Mouse (Mus musculus): Measurements from ENCODE around the gene Clba1. TPM values are rescaled to one million over a fixed set of nuclear protein-coding genes. Genes with fewer than 3 reads are reported as not detected.

The Clba1 gene
- total RNA-seq (2014; rRNA removed) (13.6 and 23.1 TPM in 2 replicates), polyA plus RNA-seq (2015; fragmentation: Nextera tagmentation; extraction: Ambion mirVana) (25.2 and 25.9 TPM in 2 replicates)

GRCm38 (mm10) chr12:112808587-112809364 is at the start of gene Clba1:
Clba1 (plus strand) TSS chr12:112808937.
- H3K36me3 ChIP-seq (ENCODE audit: insufficient read depth, low read length), result peaks cover 21% of the 10 kb centered on the region
- H3K9ac ChIP-seq (replicated peaks; ENCODE audit: low read length, poor library complexity, severe bottlenecking), result peak within 1 kb of the TSS; percentile 68
- no peaks in the 10 kb centered on the region for H3K27me3 ChIP-seq (ENCODE audit: insufficient read depth, low read length)
- under 1% methylated on average over 64 of the region's 64 CpGs for WGBS
- peak within 1 kb of the TSS; percentile 79 for H3K4me2 ChIP-seq (ENCODE audit: low read depth, low read length, poor library complexity, severe bottlenecking)
- TF ChIP-seq CTCF (IDR thresholded peaks at IDR 0.05), result peak; percentile 71
- no peaks in the 10 kb centered on the region for H3K9me3 ChIP-seq (ENCODE audit: low read length)
- ATAC-seq (ENCODE audit: low FRiP score) (peak; percentile 92), DNase-seq (ENCODE audit: low spot score) (peak; percentile 98)
- H3K27ac ChIP-seq (ENCODE audit: low read depth, low read length), result peak within 1 kb of the TSS; percentile 75
- H3K4me1 ChIP-seq (ENCODE audit: insufficient read depth, low read length), result peaks cover 11% of the 10 kb centered on the region; the same call in 1 of the 2 replicates
- peak within 1 kb of the TSS; percentile 66 for H3K4me3 ChIP-seq (ENCODE audit: low read depth, low read length)

- H3K27me3 ChIP-seq (ENCODE audit: insufficient read depth, low read length), result no peaks in the 10 kb centered on the region
- H3K4me2 ChIP-seq (ENCODE audit: low read depth, low read length, poor library complexity, severe bottlenecking), result no peak overlapping the region
- 94% methylated on average over 3 of the region's 3 CpGs for WGBS
- H3K36me3 ChIP-seq (ENCODE audit: insufficient read depth, low read length), result no peaks in the 10 kb centered on the region
- no peak overlapping the region for H3K27ac ChIP-seq (ENCODE audit: low read depth, low read length)
- ATAC-seq (ENCODE audit: low FRiP score), result no peak
- TF ChIP-seq CTCF (IDR thresholded peaks at IDR 0.05), result no peak
- H3K9me3 ChIP-seq (ENCODE audit: low read length), result no peaks in the 10 kb centered on the region
- H3K4me3 ChIP-seq (ENCODE audit: low read depth, low read length), result no peak overlapping the region
- DNase-seq (ENCODE audit: low spot score), result no peak
- H3K9ac ChIP-seq (replicated peaks; ENCODE audit: low read length, poor library complexity, severe bottlenecking), result no peak overlapping the region
- H3K4me1 ChIP-seq (ENCODE audit: insufficient read depth, low read length), result no peaks in the 10 kb centered on the region
These were observed 49.3 kb upstream of the Clba1 start for GRCm38 (mm10) chr12:112759471-112759870.

- WGBS, result 50% methylated on average over 4 of the region's 4 CpGs
These were observed 48.4 kb upstream of the Clba1 start, which contains the start of gene Pld4 for GRCm38 (mm10) chr12:112760154-112760926. Pld4 (plus strand) TSS chr12:112760655.

GRCm38 (mm10) chr12:112761411-112761810 is 47.3 kb upstream of the Clba1 start:
- Histone ChIP-seq H3K9ac (replicated peaks; ENCODE audit: low read length, poor library complexity, severe bottlenecking) (no peak overlapping the region), H3K4me1 (ENCODE audit: insufficient read depth, low read length) (no peaks in the 10 kb centered on the region), H3K27ac (ENCODE audit: low read depth, low read length) (no peak overlapping the region), H3K36me3 (ENCODE audit: insufficient read depth, low read length) (no peaks in the 10 kb centered on the region), H3K9me3 (ENCODE audit: low read length) (no peaks in the 10 kb centered on the region), H3K27me3 (ENCODE audit: insufficient read depth, low read length) (no peaks in the 10 kb centered on the region), H3K4me3 (ENCODE audit: low read depth, low read length) (no peak overlapping the region), H3K4me2 (ENCODE audit: low read depth, low read length, poor library complexity, severe bottlenecking) (no peak overlapping the region)
- DNase-seq (ENCODE audit: low spot score) (no peak), ATAC-seq (ENCODE audit: low FRiP score) (no peak)
- 91% methylated on average over 4 of the region's 4 CpGs for WGBS
- TF ChIP-seq CTCF (IDR thresholded peaks at IDR 0.05), result no peak

More at GRCm38 (mm10) chr12:112760154-112760926, 48.4 kb upstream of the Clba1 start, which contains the start of gene Pld4:
- Histone ChIP-seq H3K36me3 (ENCODE audit: insufficient read depth, low read length) (no peaks in the 10 kb centered on the region), H3K9ac (replicated peaks; ENCODE audit: low read length, poor library complexity, severe bottlenecking) (no peak within 1 kb of the TSS), H3K9me3 (ENCODE audit: low read length) (no peaks in the 10 kb centered on the region), H3K4me2 (ENCODE audit: low read depth, low read length, poor library complexity, severe bottlenecking) (no peak within 1 kb of the TSS), H3K27me3 (ENCODE audit: insufficient read depth, low read length) (no peaks in the 10 kb centered on the region), H3K4me1 (ENCODE audit: insufficient read depth, low read length) (no peaks in the 10 kb centered on the region), H3K27ac (ENCODE audit: low read depth, low read length) (no peak within 1 kb of the TSS), H3K4me3 (ENCODE audit: low read depth, low read length) (no peak within 1 kb of the TSS)
- TF ChIP-seq CTCF (IDR thresholded peaks at IDR 0.05), result no peak
- DNase-seq (ENCODE audit: low spot score) (no peak), ATAC-seq (ENCODE audit: low FRiP score) (no peak)

GRCm38 (mm10) chr12:112762018-112762417 is 46.7 kb upstream of the Clba1 start:
- no peak for TF ChIP-seq CTCF (IDR thresholded peaks at IDR 0.05)
- H3K4me3 ChIP-seq (ENCODE audit: low read depth, low read length), result no peak overlapping the region
- ATAC-seq (ENCODE audit: low FRiP score), result no peak
- 89% methylated on average over 3 of the region's 3 CpGs for WGBS
- no peaks in the 10 kb centered on the region for H3K9me3 ChIP-seq (ENCODE audit: low read length)
- no peak overlapping the region for H3K9ac ChIP-seq (replicated peaks; ENCODE audit: low read length, poor library complexity, severe bottlenecking)
- H3K4me1 ChIP-seq (ENCODE audit: insufficient read depth, low read length), result no peaks in the 10 kb centered on the region
- no peaks in the 10 kb centered on the region for H3K36me3 ChIP-seq (ENCODE audit: insufficient read depth, low read length)
- DNase-seq (ENCODE audit: low spot score), result no peak
- no peak overlapping the region for H3K4me2 ChIP-seq (ENCODE audit: low read depth, low read length, poor library complexity, severe bottlenecking)
- no peaks in the 10 kb centered on the region for H3K27me3 ChIP-seq (ENCODE audit: insufficient read depth, low read length)
- no peak overlapping the region for H3K27ac ChIP-seq (ENCODE audit: low read depth, low read length)

Data from midbrain, postnatal 0 days (tissue).